35 mouse cellular contexts compared by ENCODE assay signal in genomic region chr10:28822320-28822719, GRCm38 (mm10).
"Had no signal": no experiment of that assay in that cellular context is flagged by ENCODE, and none has a peak within 500 bp of the region (broad histone marks: within the 10 kb centered on the region; RNA-seq: fewer than 3 reads in every experiment).

No protein-coding gene starts in this region.

- H3K4me1 ChIP-seq: heart, embryonic 10.5 days; heart, embryonic 12.5 days; heart, embryonic 13.5 days; heart, embryonic 15.5 days; hindbrain, embryonic 10.5 days; hindbrain, embryonic 12.5 days; hindbrain, embryonic 13.5 days; hindbrain, embryonic 15.5 days; intestine, embryonic 15.5 days; kidney, embryonic 15.5 days had no signal

- H3K27ac ChIP-seq: heart, adult 2 months; heart, embryonic 10.5 days; heart, embryonic 13.5 days; heart, embryonic 15.5 days; hindbrain, embryonic 10.5 days; hindbrain, embryonic 12.5 days; hindbrain, embryonic 13.5 days; hindbrain, embryonic 14.5 days; hindbrain, embryonic 15.5 days; hindbrain, postnatal 0 days; intestine, embryonic 15.5 days; kidney, embryonic 15.5 days; kidney, postnatal 0 days; layer of hippocampus, adult 2 months had no signal

- DNase-seq: heart, adult 2 months; heart, postnatal 10 days; heart, postnatal 14 days; heart, postnatal 36 days; heart, postnatal 4 days; kidney, adult 11 months; kidney, adult 18-20 months; kidney, adult 2 months; kidney, adult 8-10 months; kidney, adult 9 months; kidney, postnatal 10 days; kidney, postnatal 14 days; kidney, postnatal 25 days; kidney, postnatal 36 days; kidney, postnatal 4 days; layer of hippocampus, adult 9-11 months had no signal

- H3K4me3 ChIP-seq: heart, adult 2 months; heart, embryonic 10.5 days; heart, embryonic 12.5 days; heart, embryonic 13.5 days; heart, embryonic 15.5 days; hindbrain, embryonic 10.5 days; hindbrain, embryonic 12.5 days; hindbrain, embryonic 13.5 days; hindbrain, embryonic 15.5 days; intestine, embryonic 15.5 days; kidney, embryonic 15.5 days; layer of hippocampus, adult 2 months had no signal

- ATAC-seq: hindbrain, embryonic 16.5 days; hindbrain, postnatal 0 days; inflammation-experienced regulatory T-cells, adult 6 months; intestine, embryonic 15.5 days; intestine, embryonic 16.5 days; intestine, postnatal 0 days had no signal

- H3K9ac ChIP-seq: heart, embryonic 12.5 days; heart, embryonic 13.5 days; heart, embryonic 15.5 days; hindbrain, embryonic 12.5 days; hindbrain, embryonic 13.5 days; hindbrain, embryonic 14.5 days; hindbrain, embryonic 15.5 days; intestine, embryonic 15.5 days; kidney, embryonic 15.5 days had no signal

- H3K27me3 ChIP-seq: heart, embryonic 12.5 days; heart, embryonic 13.5 days; heart, embryonic 15.5 days; hindbrain, embryonic 12.5 days; hindbrain, embryonic 13.5 days; hindbrain, embryonic 15.5 days; intestine, embryonic 15.5 days; kidney, embryonic 15.5 days had no signal

- H3K36me3 ChIP-seq: heart, embryonic 10.5 days; heart, embryonic 12.5 days; heart, embryonic 13.5 days; heart, embryonic 15.5 days; hindbrain, embryonic 10.5 days; hindbrain, embryonic 12.5 days; hindbrain, embryonic 13.5 days; hindbrain, embryonic 15.5 days; intestine, embryonic 15.5 days; kidney, embryonic 15.5 days had no signal

- H3K9me3 ChIP-seq: heart, embryonic 10.5 days; heart, embryonic 12.5 days; heart, embryonic 15.5 days; hindbrain, embryonic 13.5 days; hindbrain, embryonic 15.5 days; intestine, embryonic 15.5 days had no signal

- H3K4me2 ChIP-seq: heart, embryonic 11.5 days; heart, embryonic 12.5 days; heart, embryonic 13.5 days; heart, embryonic 15.5 days; hindbrain, embryonic 12.5 days; hindbrain, embryonic 13.5 days; hindbrain, embryonic 14.5 days; hindbrain, embryonic 15.5 days; intestine, embryonic 15.5 days; kidney, embryonic 15.5 days had no signal
